Mouse (Mus musculus): Measurements from ENCODE around the gene Gm28230. TPM values are rescaled to one million over a fixed set of nuclear protein-coding genes. Genes with fewer than 3 reads are reported as not detected.

The Gm28230 gene
- not detected in 2 replicates for polyA plus RNA-seq (2012; ENCODE audit: low replicate concordance)

GRCm38 (mm10) chr2:74726551-74726950 lies at the start of gene Gm28230:
TSS of gene Gm28230 (plus strand) at chr2:74726728.

GRCm38 (mm10) chr2:74678891-74679595 lies 47.5 kb upstream of the Gm28230 start, which contains the start of gene Hoxd11:
TSS of gene Hoxd11 (plus strand) at chr2:74679557.

GRCm38 (mm10) chr2:74691022-74691951 lies 35.2 kb upstream of the Gm28230 start, which contains the start of gene Hoxd10:
TSS of gene Hoxd10 (plus strand) at chr2:74691924.

GRCm38 (mm10) chr2:74697567-74698121 lies 28.9 kb upstream of the Gm28230 start, which contains the start of gene Hoxd9:
TSS of gene Hoxd9 (plus strand) at chr2:74697727.

GRCm38 (mm10) chr2:74704393-74704998 lies 22.0 kb upstream of the Gm28230 start, which contains the start of gene Hoxd8:
TSS of gene Hoxd8 (plus strand) at chr2:74704615.

GRCm38 (mm10) chr2:74711721-74712621 lies 14.6 kb upstream of the Gm28230 start, which contains the start of the genes Hoxd3 and Hoxd4:
TSS of gene Hoxd3 (plus strand) at chr2:74711927.
TSS of gene Hoxd4 (plus strand) at chr2:74711929.

GRCm38 (mm10) chr2:74762522-74763244 lies 36.2 kb downstream of the Gm28230 start, which contains the start of gene Hoxd1:
TSS of gene Hoxd1 (plus strand) at chr2:74762980.

Other genes with a start within 250 kb of the Gm28230 start
- 6.2 and 45.5 TPM in 2 replicates for gene Lnpk, start 147.3 kb upstream of the Gm28230 start, polyA plus RNA-seq (2012; ENCODE audit: low replicate concordance)
- not detected in 2 replicates for gene Evx2, start 67.2 kb upstream of the Gm28230 start, polyA plus RNA-seq (2012; ENCODE audit: low replicate concordance)
- gene Hoxd13, start 58.4 kb upstream of the Gm28230 start, polyA plus RNA-seq (2012; ENCODE audit: low replicate concordance), result not detected in 2 replicates
- gene Hoxd12, start 51.7 kb upstream of the Gm28230 start, polyA plus RNA-seq (2012; ENCODE audit: low replicate concordance), result not detected in 2 replicates
- not detected in 2 replicates for gene Hoxd11, start 47.2 kb upstream of the Gm28230 start, polyA plus RNA-seq (2012; ENCODE audit: low replicate concordance)
- gene Hoxd10, start 34.8 kb upstream of the Gm28230 start, polyA plus RNA-seq (2012; ENCODE audit: low replicate concordance), result not detected in 2 replicates
- gene Hoxd9, start 29.0 kb upstream of the Gm28230 start, polyA plus RNA-seq (2012; ENCODE audit: low replicate concordance), result 0.14 TPM in 1 of 2 replicates, not detected in the other
- 0.10 and 0.20 TPM in 2 replicates for gene Hoxd8, start 22.1 kb upstream of the Gm28230 start, polyA plus RNA-seq (2012; ENCODE audit: low replicate concordance)
- not detected in 2 replicates for gene Hoxd3, start 14.8 kb upstream of the Gm28230 start, polyA plus RNA-seq (2012; ENCODE audit: low replicate concordance)
- gene Hoxd4, start 14.8 kb upstream of the Gm28230 start, polyA plus RNA-seq (2012; ENCODE audit: low replicate concordance), result not detected in 2 replicates
- gene Hoxd1, start 36.3 kb downstream of the Gm28230 start, polyA plus RNA-seq (2012; ENCODE audit: low replicate concordance), result not detected in 2 replicates
- gene Mtx2, start 99.1 kb downstream of the Gm28230 start, polyA plus RNA-seq (2012; ENCODE audit: low replicate concordance), result 77.9 and 92.5 TPM in 2 replicates

Data from leukemia stem cell, adult 10-12 weeks (primary cell).